Mouse (Mus musculus): ENCODE results near the gene Tapbp. TPM values are rescaled to one million over a fixed set of nuclear protein-coding genes. Genes with fewer than 3 reads are reported as not detected.

Tapbp gene
- polyA plus RNA-seq, 1 experiment, result 71.7 TPM

DNA sequence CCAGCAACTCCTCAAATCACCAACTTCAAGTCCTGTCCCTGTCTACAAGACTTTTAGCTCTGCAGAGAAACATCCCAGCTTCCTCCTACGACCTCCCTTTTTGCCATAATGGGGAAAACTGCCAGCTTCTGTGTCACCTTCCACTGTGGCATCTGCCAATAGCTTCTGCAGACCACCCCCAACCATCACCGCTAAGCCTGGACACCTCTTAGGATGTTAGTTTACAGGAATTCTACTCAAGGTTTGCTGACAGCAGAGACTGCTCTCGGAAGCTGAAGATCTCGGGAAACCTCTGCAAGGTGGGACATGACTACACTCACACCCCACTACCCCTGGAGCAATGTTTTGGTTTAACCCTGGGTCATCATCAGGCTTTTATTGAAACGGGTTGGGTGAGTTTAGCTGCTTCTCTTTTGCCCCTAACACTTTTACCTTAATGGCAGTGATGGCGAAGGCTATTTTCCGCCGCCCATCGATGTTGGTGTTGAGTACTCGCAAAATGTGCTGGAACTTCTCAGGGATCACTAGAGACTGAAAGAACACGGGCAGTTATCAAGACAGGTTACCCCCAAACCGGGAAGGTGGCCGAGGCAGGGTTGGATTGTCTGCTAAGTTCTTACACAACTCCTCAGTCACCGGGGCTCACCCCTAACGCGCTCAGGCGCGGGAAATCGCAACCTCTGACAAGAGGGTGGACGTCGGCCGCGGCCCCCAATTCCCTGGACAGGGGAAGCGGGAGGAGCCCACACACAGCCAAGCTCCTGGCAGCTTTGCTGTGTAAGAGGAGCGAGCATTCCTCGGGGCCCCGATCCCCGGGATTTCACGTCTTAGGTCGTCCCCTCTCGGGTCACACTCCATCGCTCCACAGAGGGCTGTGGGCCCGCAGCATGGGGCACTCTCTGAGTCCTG lies 39.2 kb downstream of the Tapbp start:
- Histone ChIP-seq H3K27ac (ENCODE audit: control insufficient read depth, insufficient read depth, low read depth, low read length) (peak overlapping the region; percentile 85), H3K36me3 (ENCODE audit: control insufficient read depth, insufficient read depth, low read length) (no peaks in the 10 kb centered on the region; the same call in none of the 2 replicates), H3K4me1 (ENCODE audit: control insufficient read depth, insufficient read depth, low read length) (peaks cover 22% of the 10 kb centered on the region), H3K27me3 (ENCODE audit: control insufficient read depth, insufficient read depth, low read length) (no peaks in the 10 kb centered on the region), H3K4me3 (ENCODE audit: control insufficient read depth, low read depth, low read length) (peak overlapping the region; percentile 99)
- no peak for TF ChIP-seq POLR2A (IDR thresholded peaks at IDR 0.05; ENCODE audit: control insufficient read depth, low read depth, low read length)
- TF ChIP-seq CTCF (IDR thresholded peaks at IDR 0.05; ENCODE audit: control insufficient read depth, insufficient read depth, insufficient replicate concordance, low read depth, low read length), result no peak

- Histone ChIP-seq H3K36me3 (ENCODE audit: control insufficient read depth, insufficient read depth, low read length) (no peaks in the 10 kb centered on the region; the same call in none of the 2 replicates), H3K27ac (ENCODE audit: control insufficient read depth, insufficient read depth, low read depth, low read length) (peak within 1 kb of the TSS; percentile 95), H3K4me3 (ENCODE audit: control insufficient read depth, low read depth, low read length) (peak within 1 kb of the TSS; percentile 99), H3K4me1 (ENCODE audit: control insufficient read depth, insufficient read depth, low read length) (peaks cover 17% of the 10 kb centered on the region), H3K27me3 (ENCODE audit: control insufficient read depth, insufficient read depth, low read length) (no peaks in the 10 kb centered on the region)
- TF ChIP-seq CTCF (IDR thresholded peaks at IDR 0.05; ENCODE audit: control insufficient read depth, insufficient read depth, insufficient replicate concordance, low read depth, low read length) (no peak), POLR2A (IDR thresholded peaks at IDR 0.05; ENCODE audit: control insufficient read depth, low read depth, low read length) (peak; percentile 97)
Observed at GRCm38 (mm10) chr17:33955555-33956214, 40.0 kb downstream of the Tapbp start, which contains the start of the genes Vps52 and Rps18. TSS of gene Vps52 (plus strand) at chr17:33955812. TSS of gene Rps18 (minus strand) at chr17:33956001.

DNA sequence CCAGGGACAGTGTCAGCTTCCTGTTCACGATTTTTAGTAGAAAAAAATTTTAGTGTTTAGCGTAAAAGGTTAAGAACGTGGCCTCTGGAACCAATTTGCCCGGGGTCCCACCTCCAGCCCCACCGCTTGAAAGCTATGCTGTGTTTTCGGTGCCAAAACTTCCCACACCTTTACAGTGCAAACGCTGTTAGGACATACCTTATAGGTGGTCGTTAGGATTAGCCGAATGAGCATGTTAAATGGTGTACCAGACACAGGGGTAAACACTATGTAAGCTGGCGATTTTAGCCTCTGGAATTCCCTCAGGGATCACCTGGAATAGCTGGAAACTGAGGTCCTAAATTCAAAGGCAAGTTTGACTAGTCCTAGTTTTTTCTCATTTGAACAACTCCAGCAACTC lies 40.6 kb downstream of the Tapbp start:
- H3K36me3 ChIP-seq (ENCODE audit: control insufficient read depth, insufficient read depth, low read length), result no peaks in the 10 kb centered on the region; the same call in none of the 2 replicates
- TF ChIP-seq CTCF (IDR thresholded peaks at IDR 0.05; ENCODE audit: control insufficient read depth, insufficient read depth, insufficient replicate concordance, low read depth, low read length) (no peak), POLR2A (IDR thresholded peaks at IDR 0.05; ENCODE audit: control insufficient read depth, low read depth, low read length) (no peak)
- H3K27me3 ChIP-seq (ENCODE audit: control insufficient read depth, insufficient read depth, low read length), result no peaks in the 10 kb centered on the region
- peak overlapping the region; percentile 95 for H3K27ac ChIP-seq (ENCODE audit: control insufficient read depth, insufficient read depth, low read depth, low read length)
- peaks cover 12% of the 10 kb centered on the region for H3K4me1 ChIP-seq (ENCODE audit: control insufficient read depth, insufficient read depth, low read length)
- H3K4me3 ChIP-seq (ENCODE audit: control insufficient read depth, low read depth, low read length), result peak overlapping the region; percentile 99

- no peaks in the 10 kb centered on the region; the same call in none of the 2 replicates for H3K36me3 ChIP-seq (ENCODE audit: control insufficient read depth, insufficient read depth, low read length)
- H3K27ac ChIP-seq (ENCODE audit: control insufficient read depth, insufficient read depth, low read depth, low read length), result no peak overlapping the region
- peaks cover 5% of the 10 kb centered on the region for H3K4me1 ChIP-seq (ENCODE audit: control insufficient read depth, insufficient read depth, low read length)
- no peak for TF ChIP-seq POLR2A (IDR thresholded peaks at IDR 0.05; ENCODE audit: control insufficient read depth, low read depth, low read length)
- no peak for TF ChIP-seq CTCF (IDR thresholded peaks at IDR 0.05; ENCODE audit: control insufficient read depth, insufficient read depth, insufficient replicate concordance, low read depth, low read length)
- no peaks in the 10 kb centered on the region for H3K27me3 ChIP-seq (ENCODE audit: control insufficient read depth, insufficient read depth, low read length)
- H3K4me3 ChIP-seq (ENCODE audit: control insufficient read depth, low read depth, low read length), result no peak overlapping the region
Observed at GRCm38 (mm10) chr17:33957493-33957892, 41.8 kb downstream of the Tapbp start.

DNA sequence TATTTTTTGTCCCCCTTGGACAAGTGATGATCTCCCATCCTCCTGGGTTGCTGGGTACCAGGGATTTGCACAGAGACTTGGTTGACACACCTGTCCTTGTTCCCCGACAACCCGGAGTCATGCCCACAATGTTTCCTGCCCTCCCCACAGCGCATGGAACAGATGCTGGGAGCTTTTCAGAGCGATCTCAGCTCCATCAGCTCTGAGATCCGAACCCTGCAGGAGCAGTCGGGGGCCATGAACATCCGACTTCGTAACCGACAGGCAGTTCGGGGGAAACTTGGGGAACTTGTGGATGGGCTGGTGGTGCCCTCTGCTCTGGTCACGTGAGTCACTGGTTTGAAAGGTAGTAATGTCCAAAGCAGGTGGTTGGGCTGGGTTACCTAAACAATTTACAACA lies 42.8 kb downstream of the Tapbp start:
- TF ChIP-seq POLR2A (IDR thresholded peaks at IDR 0.05; ENCODE audit: control insufficient read depth, low read depth, low read length) (no peak), CTCF (IDR thresholded peaks at IDR 0.05; ENCODE audit: control insufficient read depth, insufficient read depth, insufficient replicate concordance, low read depth, low read length) (no peak)
- H3K4me1 ChIP-seq (ENCODE audit: control insufficient read depth, insufficient read depth, low read length), result peaks cover 5% of the 10 kb centered on the region
- H3K27me3 ChIP-seq (ENCODE audit: control insufficient read depth, insufficient read depth, low read length), result no peaks in the 10 kb centered on the region
- H3K27ac ChIP-seq (ENCODE audit: control insufficient read depth, insufficient read depth, low read depth, low read length), result no peak overlapping the region
- no peaks in the 10 kb centered on the region; the same call in none of the 2 replicates for H3K36me3 ChIP-seq (ENCODE audit: control insufficient read depth, insufficient read depth, low read length)
- H3K4me3 ChIP-seq (ENCODE audit: control insufficient read depth, low read depth, low read length), result no peak overlapping the region

- no peaks in the 10 kb centered on the region; the same call in none of the 2 replicates for H3K36me3 ChIP-seq (ENCODE audit: control insufficient read depth, insufficient read depth, low read length)
- peaks cover 5% of the 10 kb centered on the region for H3K4me1 ChIP-seq (ENCODE audit: control insufficient read depth, insufficient read depth, low read length)
- H3K27me3 ChIP-seq (ENCODE audit: control insufficient read depth, insufficient read depth, low read length), result no peaks in the 10 kb centered on the region
- no peak overlapping the region for H3K4me3 ChIP-seq (ENCODE audit: control insufficient read depth, low read depth, low read length)
- H3K27ac ChIP-seq (ENCODE audit: control insufficient read depth, insufficient read depth, low read depth, low read length), result no peak overlapping the region
- TF ChIP-seq POLR2A (IDR thresholded peaks at IDR 0.05; ENCODE audit: control insufficient read depth, low read depth, low read length) (no peak), CTCF (IDR thresholded peaks at IDR 0.05; ENCODE audit: control insufficient read depth, insufficient read depth, insufficient replicate concordance, low read depth, low read length) (no peak)
Observed at GRCm38 (mm10) chr17:33959135-33959534, 43.4 kb downstream of the Tapbp start.

GRCm38 (mm10) chr17:33959948-33960347 lies 44.2 kb downstream of the Tapbp start:
- Histone ChIP-seq H3K4me1 (ENCODE audit: control insufficient read depth, insufficient read depth, low read length) (peaks cover 3% of the 10 kb centered on the region), H3K27ac (ENCODE audit: control insufficient read depth, insufficient read depth, low read depth, low read length) (no peak overlapping the region), H3K27me3 (ENCODE audit: control insufficient read depth, insufficient read depth, low read length) (no peaks in the 10 kb centered on the region), H3K36me3 (ENCODE audit: control insufficient read depth, insufficient read depth, low read length) (no peaks in the 10 kb centered on the region; the same call in none of the 2 replicates), H3K4me3 (ENCODE audit: control insufficient read depth, low read depth, low read length) (no peak overlapping the region)
- TF ChIP-seq POLR2A (IDR thresholded peaks at IDR 0.05; ENCODE audit: control insufficient read depth, low read depth, low read length) (no peak), CTCF (IDR thresholded peaks at IDR 0.05; ENCODE audit: control insufficient read depth, insufficient read depth, insufficient replicate concordance, low read depth, low read length) (no peak)
